Mouse (Mus musculus) heart, adult 9 months (tissue): ENCODE results near the gene Lamc2.

Experiments
- DNase-seq, 2 experiments: peaks; one replicate each; pipeline ENCODE4 v3.0.0; 2022; ENCODE audit warnings: low spot score in 2 of 2

The Lamc2 gene

DNA sequence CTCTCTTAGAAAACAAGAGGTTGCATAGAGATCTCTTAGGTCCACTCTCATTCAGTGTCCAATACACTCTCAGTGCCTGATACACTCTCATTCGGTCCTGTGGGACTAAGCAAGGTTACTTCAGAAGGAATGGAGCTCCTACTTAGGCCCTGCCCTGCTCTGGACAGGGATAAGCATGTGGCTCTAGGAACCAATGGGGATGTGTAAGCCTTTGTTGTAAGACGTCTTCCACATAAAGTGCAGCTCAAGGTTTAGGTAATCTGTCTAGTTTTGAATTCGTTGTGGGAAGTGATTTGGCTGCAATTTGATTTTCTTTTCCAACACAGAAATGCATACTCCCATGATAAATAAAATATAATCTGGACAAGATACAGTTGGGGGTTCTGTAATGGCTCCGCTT lies 6.1 kb downstream of the Lamc2 start:
- DNase-seq = no peak

GRCm38 (mm10) chr1:153174801-153175200 lies 11.4 kb downstream of the Lamc2 start:
- DNase-seq = peak in 1 of 2 experiments; percentile 49

- no peak for DNase-seq
Observed at GRCm38 (mm10) chr1:153173276-153173675, 13.0 kb downstream of the Lamc2 start.

DNA sequence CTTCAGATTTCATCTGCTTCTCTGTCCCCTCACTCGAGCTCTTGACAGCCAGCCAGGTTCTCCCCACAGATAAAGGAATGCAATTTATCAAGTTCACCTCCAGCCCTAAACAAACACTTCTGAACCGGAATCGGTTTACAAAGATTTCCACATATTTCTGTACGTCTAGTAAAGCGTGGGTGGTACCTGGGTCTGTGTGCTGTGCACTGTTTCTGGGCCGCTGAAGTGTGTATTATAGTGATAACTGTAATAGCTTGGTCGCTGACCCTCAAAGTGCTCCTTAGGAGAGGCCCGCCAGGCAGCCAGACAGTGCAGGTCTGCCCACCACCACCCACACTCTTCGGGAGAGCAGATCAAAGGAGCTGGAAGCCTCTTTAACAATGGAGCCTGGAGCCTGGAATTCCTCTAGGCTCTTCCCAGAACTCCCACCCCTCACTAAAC lies 13.9 kb downstream of the Lamc2 start:
- no peak for DNase-seq

DNA sequence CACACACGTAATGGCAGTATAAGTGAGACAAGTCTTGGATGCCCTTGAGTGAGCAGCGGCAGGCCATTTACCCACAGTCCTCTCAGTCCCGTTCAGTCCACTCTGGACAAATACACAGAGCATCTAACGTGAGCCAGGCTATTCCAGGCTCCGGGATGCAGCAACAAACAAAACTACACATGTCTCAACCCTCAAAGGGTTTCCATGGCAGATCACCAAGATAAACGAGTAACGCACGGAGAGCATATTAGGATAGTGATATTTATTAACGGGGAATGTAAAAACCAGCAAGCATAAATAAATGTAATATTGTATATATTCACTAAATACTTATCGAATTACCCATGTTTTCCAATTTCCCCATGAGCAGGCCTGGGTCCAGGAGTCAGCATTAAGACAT lies 15.2 kb downstream of the Lamc2 start:
- no peak for DNase-seq

DNA sequence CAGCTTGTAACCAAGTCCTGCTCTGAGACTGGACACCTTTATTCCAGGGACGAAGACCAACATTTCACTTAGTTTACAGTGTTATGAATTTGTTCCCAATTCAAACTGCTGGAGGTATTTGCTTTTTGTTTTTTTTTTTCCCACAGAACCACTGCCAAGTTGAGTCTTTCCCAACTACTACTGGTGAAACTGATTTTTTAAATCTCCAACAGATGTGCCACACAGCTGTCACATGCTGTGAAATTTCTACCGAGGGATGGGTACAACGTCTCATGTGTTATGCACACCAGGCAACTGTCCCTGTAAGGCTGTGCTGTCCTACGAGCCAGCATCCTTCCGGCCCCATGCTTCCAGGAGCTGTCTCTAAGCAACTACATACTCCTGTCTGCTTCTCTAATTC lies 18.0 kb downstream of the Lamc2 start:
- no peak for DNase-seq

GRCm38 (mm10) chr1:153163831-153164230 lies 22.4 kb downstream of the Lamc2 start:
- DNase-seq = no peak

- no peak for DNase-seq
Observed at GRCm38 (mm10) chr1:153159137-153159536, 27.1 kb downstream of the Lamc2 start.

- peak; percentile 61 to 80 for DNase-seq
Observed at GRCm38 (mm10) chr1:153157021-153157623, 29.1 kb downstream of the Lamc2 start.

GRCm38 (mm10) chr1:153155364-153155763 lies 30.9 kb downstream of the Lamc2 start:
- peak; percentile 60 to 67 for DNase-seq

GRCm38 (mm10) chr1:153153619-153154137 lies 32.6 kb downstream of the Lamc2 start:
- DNase-seq = no peak

- DNase-seq = no peak
Observed at GRCm38 (mm10) chr1:153152594-153152993, 33.7 kb downstream of the Lamc2 start.

DNA sequence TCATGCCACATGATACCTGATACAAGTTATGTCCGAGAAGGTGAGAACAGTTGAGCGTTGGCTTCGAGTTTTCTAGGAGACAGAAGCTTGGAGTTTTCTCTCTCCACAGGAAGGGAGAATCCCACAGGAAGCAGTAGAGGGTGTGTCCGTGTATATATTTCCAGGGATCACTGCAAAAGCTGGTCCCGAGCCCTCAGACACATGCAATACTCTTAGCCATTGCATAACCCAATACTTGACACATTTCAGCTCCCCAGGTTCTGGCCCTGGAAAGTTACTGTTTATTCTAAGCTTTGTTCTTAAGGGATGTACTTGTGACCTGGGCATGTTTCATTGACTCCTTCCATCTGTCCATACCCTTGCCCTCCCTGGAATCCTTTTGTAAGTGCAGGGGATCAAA lies 40.5 kb downstream of the Lamc2 start:
- DNase-seq = no peak

DNA sequence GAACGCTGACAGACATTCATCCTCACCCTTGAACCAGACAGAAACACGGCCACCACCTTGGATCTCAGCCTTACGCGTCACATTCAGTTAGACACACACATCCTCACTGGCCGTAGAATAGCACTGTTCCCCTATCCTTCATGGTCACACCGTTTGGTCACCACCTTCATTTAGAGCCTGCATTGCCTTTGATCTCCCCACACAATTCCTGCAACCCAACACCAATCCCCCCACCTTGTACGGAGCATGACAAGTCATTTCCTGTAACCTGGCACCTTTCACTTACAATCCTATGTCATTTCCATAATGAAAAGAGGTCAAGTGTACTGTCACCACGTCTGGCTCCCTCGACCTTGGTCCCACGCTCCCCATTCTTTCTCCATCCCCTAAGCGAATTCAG lies 42.2 kb downstream of the Lamc2 start:
- no peak for DNase-seq

DNA sequence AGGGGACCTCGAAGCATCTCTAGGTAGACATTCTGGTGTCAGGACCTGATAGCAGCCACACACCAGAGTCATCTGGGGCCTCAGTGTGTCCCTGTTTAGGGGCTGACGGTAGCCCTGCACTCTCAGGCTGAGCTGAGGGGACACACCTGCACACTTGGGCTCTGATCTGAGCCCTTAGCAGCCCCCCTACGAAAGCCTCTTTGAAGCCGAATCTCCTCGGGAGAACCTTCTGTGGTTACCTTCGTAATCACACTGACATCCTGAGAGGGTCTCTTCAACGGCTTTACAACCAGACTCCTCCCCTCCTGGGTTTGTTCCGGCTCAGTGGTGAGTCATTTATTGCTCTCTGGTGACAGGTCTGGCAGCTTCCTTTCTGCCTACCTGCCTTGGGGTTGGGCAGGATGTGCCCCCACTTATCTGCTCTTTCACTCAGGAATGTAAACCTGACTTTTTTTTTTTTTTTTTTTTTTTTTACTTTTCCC lies 45.5 kb downstream of the Lamc2 start:
- no peak for DNase-seq

DNA sequence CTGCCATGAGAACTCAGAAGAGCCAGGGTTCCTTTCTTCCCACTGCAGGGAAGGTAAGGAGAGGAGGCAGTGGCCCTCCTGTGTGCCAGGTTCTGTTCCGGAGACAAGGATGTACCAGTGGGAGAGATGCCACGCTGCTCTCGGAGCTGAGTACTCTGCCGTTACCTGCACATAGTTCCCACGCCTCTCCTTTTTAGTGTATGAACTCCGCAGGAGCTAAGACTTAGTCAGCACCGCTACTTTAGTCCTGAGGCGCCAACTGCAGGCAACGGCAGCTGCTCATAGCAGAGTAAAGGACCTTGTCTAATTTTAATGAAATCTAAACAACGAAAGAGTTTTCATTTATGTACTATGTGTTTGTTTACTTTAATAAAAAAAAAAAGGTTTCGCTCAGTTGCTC lies 46.0 kb downstream of the Lamc2 start:
- DNase-seq = no peak

- no peak for DNase-seq
Observed at GRCm38 (mm10) chr1:153139635-153140034, 46.6 kb downstream of the Lamc2 start.

DNA sequence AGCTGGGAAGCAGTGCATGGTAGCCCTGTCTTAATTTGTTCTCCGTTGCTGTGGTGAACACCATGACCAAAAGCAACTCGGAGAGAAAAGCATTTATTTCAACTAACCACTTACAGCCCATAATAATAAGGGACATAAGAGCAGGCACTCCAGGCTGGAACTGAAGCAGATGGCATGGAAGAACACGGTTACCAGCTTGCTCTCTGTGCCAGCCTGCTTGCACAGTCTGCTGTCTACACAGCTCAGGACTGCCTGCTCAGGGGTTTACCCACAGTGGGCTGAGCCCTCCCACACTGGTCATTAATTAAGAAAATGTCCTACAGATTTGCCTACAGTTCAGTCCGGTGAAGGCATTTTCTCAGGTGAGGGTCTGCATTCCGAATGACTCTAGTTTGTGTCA lies 47.8 kb downstream of the Lamc2 start:
- no peak for DNase-seq

DNA sequence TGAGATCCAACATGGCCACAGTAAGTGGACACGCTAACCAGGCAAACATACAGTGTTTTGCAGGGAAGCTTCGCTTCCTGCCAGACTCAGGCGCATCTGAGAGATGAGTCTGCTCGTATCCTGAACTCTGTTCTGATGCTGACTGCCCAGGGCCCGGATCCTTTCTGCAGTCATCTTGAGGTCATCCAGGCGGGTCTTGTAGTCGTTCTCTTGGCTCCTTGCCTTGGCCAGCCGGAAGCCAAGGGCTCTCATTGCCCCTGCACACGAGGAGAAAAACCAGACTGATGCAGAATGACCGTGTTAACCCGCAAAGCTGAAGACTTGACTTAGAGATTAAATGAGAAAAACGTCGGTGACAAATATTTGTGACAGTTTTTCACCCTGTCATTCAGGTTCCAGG lies 49.6 kb downstream of the Lamc2 start:
- DNase-seq = peak; percentile 52 to 61

DNA sequence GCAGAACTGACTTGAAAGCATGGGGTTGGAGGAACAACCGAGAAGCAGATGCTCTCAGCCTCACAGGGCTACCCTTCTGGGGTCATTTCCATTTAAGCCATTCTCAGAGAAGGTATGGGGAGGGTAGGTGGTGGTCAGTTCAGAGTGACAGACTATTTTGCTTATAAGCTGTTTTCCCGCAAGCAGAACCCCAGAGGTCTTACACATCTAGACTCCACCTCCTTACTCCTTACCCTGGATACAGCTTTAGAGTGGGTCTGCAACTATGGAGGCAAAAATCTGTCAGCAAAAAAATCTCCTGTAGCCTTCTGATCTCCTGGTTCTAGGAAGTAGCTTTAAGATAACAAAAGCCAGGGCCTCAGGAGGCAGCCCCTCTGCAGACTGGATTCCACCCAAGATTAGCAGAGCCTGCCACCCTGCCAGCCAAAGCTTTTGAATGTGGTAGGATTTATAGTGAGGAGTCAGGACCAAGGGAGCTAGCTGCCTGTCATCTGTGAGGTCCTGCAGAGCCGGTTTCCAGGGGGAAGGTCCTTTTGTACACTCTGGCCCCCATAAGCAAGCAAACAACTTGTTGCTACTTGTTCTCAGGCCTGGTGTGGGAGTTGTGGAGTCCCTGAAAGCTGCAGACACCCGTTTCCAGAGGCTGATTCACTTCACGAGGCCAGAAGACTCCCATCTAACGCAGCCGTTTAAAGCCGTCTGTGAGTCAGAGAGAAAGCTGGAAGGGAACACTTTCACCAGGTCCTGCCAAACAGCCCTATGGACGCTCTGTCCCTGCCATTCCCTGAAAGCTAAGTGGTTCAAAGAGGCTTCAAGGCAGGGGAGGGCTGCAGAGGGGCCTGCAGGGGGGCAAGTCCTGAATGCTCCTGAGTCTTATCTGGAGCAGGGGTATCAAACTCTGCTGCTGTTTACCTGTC lies 52.1 kb downstream of the Lamc2 start:
- DNase-seq = peak; percentile 83

- DNase-seq = peak; percentile 68 to 77
Observed at GRCm38 (mm10) chr1:153129992-153130713, 56.1 kb downstream of the Lamc2 start.

- DNase-seq = no peak
Observed at GRCm38 (mm10) chr1:153128780-153129179, 57.5 kb downstream of the Lamc2 start.
